In genomic region chr11:56307051-56307450, GRCm38 (mm10) we compare ENCODE assay signal across 14 mouse cellular contexts.
A peak's percentile ranks its signal among the peaks of the same experiment; 100 is the strongest.
DNase-seq lines count a peak whose midpoint lies in the region; ATAC-seq and TF ChIP-seq lines count a peak whose summit lies in the region.
"Had no signal": no experiment of that assay in that cellular context is flagged by ENCODE, and none has a peak within 500 bp of the region (broad histone marks: within the 10 kb centered on the region; RNA-seq: fewer than 3 reads in every experiment).

No protein-coding gene starts in this region.

- H3K27me3 ChIP-seq in hindbrain, embryonic 11.5 days (ENCODE audit: control insufficient read depth, insufficient read depth, low read length): no peaks in the 10 kb centered on the region
- H3K27me3 ChIP-seq in hindbrain, embryonic 10.5 days (ENCODE audit: insufficient read depth, poor library complexity, severe bottlenecking): no peaks in the 10 kb centered on the region
- H3K27me3 ChIP-seq in liver, postnatal 0 days (ENCODE audit: insufficient read depth, low read length): no peaks in the 10 kb centered on the region
- no peaks in the 10 kb centered on the region for H3K27me3 ChIP-seq in liver, embryonic 12.5 days (replicated peaks)
- no peaks in the 10 kb centered on the region for H3K27me3 ChIP-seq in forebrain, embryonic 11.5 days (ENCODE audit: control insufficient read depth, insufficient read depth, low read length)
- H3K27me3 ChIP-seq: embryonic facial prominence, embryonic 15.5 days; heart, embryonic 15.5 days; liver, embryonic 13.5 days had no signal

- TF ChIP-seq EP300 in liver, postnatal 0 days (IDR thresholded peaks at IDR 0.05; ENCODE audit: low read depth): no peak

- peak; percentile 15 for DNase-seq in hindbrain, embryonic 11.5 days (ENCODE audit: low spot score)
- no peak for DNase-seq in hindbrain, embryonic 10.5 days (ENCODE audit: low spot score)
- DNase-seq in liver, postnatal 0 days: no peak
- peak; percentile 35 for DNase-seq in ES-CJ7 (ENCODE audit: low read depth, low spot score)
- DNase-seq in embryo, embryonic 10.5 days (ENCODE audit: low spot score): peak; percentile 18
- no peak for DNase-seq in spleen, postnatal 4 days (ENCODE audit: low spot score in 2 of 2)
- DNase-seq in forebrain, embryonic 11.5 days (ENCODE audit: low spot score): no peak
- DNase-seq: cerebellum, adult 9-11 months; liver, embryonic 13.5 days; thymus, postnatal 36 days had no signal

- H3K36me3 ChIP-seq in hindbrain, embryonic 11.5 days (ENCODE audit: control insufficient read depth, insufficient read depth, low read length): no peaks in the 10 kb centered on the region
- no peaks in the 10 kb centered on the region for H3K36me3 ChIP-seq in hindbrain, embryonic 10.5 days
- H3K36me3 ChIP-seq in liver, postnatal 0 days (replicated peaks; ENCODE audit: insufficient read depth, low read length): no peaks in the 10 kb centered on the region
- no peaks in the 10 kb centered on the region for H3K36me3 ChIP-seq in liver, embryonic 12.5 days
- H3K36me3 ChIP-seq in forebrain, embryonic 11.5 days (ENCODE audit: control insufficient read depth, insufficient read depth, low read length): no peaks in the 10 kb centered on the region
- H3K36me3 ChIP-seq: embryonic facial prominence, embryonic 15.5 days; heart, embryonic 15.5 days; liver, embryonic 13.5 days had no signal

- no peak overlapping the region for H3K4me3 ChIP-seq in hindbrain, embryonic 11.5 days (ENCODE audit: low read depth, low read length)
- no peak overlapping the region for H3K4me3 ChIP-seq in hindbrain, embryonic 10.5 days
- H3K4me3 ChIP-seq in liver, postnatal 0 days (ENCODE audit: low read depth, low read length): no peak overlapping the region
- no peak overlapping the region for H3K4me3 ChIP-seq in liver, embryonic 12.5 days
- H3K4me3 ChIP-seq in forebrain, embryonic 11.5 days (ENCODE audit: low read depth, low read length): no peak overlapping the region
- H3K4me3 ChIP-seq: embryonic facial prominence, embryonic 15.5 days; heart, embryonic 15.5 days; liver, embryonic 13.5 days had no signal

- no peak for ATAC-seq in hindbrain, embryonic 11.5 days (ENCODE audit: low FRiP score)
- no peak for ATAC-seq in liver, postnatal 0 days
- no peak for ATAC-seq in liver, embryonic 12.5 days
- ATAC-seq in forebrain, embryonic 11.5 days (replicated peaks; ENCODE audit: low FRiP score): no peak
- ATAC-seq: CD4-positive, CD25-positive, alpha-beta regulatory T cell, adult 4 months had no signal

- H3K27ac ChIP-seq in hindbrain, embryonic 11.5 days (ENCODE audit: low read depth, low read length): no peak overlapping the region
- no peak overlapping the region for H3K27ac ChIP-seq in hindbrain, embryonic 10.5 days
- no peak overlapping the region for H3K27ac ChIP-seq in liver, postnatal 0 days (ENCODE audit: low read depth)
- no peak overlapping the region for H3K27ac ChIP-seq in liver, embryonic 12.5 days
- no peak overlapping the region for H3K27ac ChIP-seq in forebrain, embryonic 11.5 days (ENCODE audit: low read depth, low read length)
- H3K27ac ChIP-seq: embryonic facial prominence, embryonic 15.5 days; heart, embryonic 15.5 days; liver, embryonic 13.5 days had no signal

- no peak overlapping the region for H3K4me2 ChIP-seq in hindbrain, embryonic 11.5 days (replicated peaks; ENCODE audit: low read depth, low read length)
- H3K4me2 ChIP-seq in liver, postnatal 0 days (ENCODE audit: low read depth, low read length): no peak overlapping the region
- no peak overlapping the region for H3K4me2 ChIP-seq in liver, embryonic 12.5 days
- H3K4me2 ChIP-seq in forebrain, embryonic 11.5 days (ENCODE audit: low read depth, low read length, severe bottlenecking): no peak overlapping the region
- H3K4me2 ChIP-seq: embryonic facial prominence, embryonic 15.5 days; heart, embryonic 15.5 days; liver, embryonic 13.5 days had no signal

- no peaks in the 10 kb centered on the region for H3K4me1 ChIP-seq in hindbrain, embryonic 11.5 days (replicated peaks; ENCODE audit: control insufficient read depth, insufficient read depth, low read length)
- H3K4me1 ChIP-seq in hindbrain, embryonic 10.5 days (replicated peaks): no peaks in the 10 kb centered on the region
- no peaks in the 10 kb centered on the region for H3K4me1 ChIP-seq in liver, postnatal 0 days (ENCODE audit: insufficient read depth)
- H3K4me1 ChIP-seq in liver, embryonic 12.5 days: no peaks in the 10 kb centered on the region
- no peaks in the 10 kb centered on the region for H3K4me1 ChIP-seq in forebrain, embryonic 11.5 days (replicated peaks; ENCODE audit: control insufficient read depth, insufficient read depth, low read length)
- H3K4me1 ChIP-seq: embryonic facial prominence, embryonic 15.5 days; heart, embryonic 15.5 days; liver, embryonic 13.5 days had no signal

- no peak overlapping the region for H3K9ac ChIP-seq in hindbrain, embryonic 11.5 days (ENCODE audit: low read depth, low read length)
- no peak overlapping the region for H3K9ac ChIP-seq in liver, postnatal 0 days (replicated peaks)
- H3K9ac ChIP-seq in liver, embryonic 12.5 days: no peak overlapping the region
- H3K9ac ChIP-seq in forebrain, embryonic 11.5 days (ENCODE audit: low read length): no peak overlapping the region
- H3K9ac ChIP-seq: embryonic facial prominence, embryonic 15.5 days; heart, embryonic 15.5 days; liver, embryonic 13.5 days had no signal

- WGBS in hindbrain, embryonic 11.5 days: 25% methylated on average over 3 of the region's 3 CpGs
- WGBS in hindbrain, embryonic 10.5 days: 31% methylated on average over 3 of the region's 3 CpGs
- 27% methylated on average over 3 of the region's 3 CpGs for WGBS in liver, postnatal 0 days (ENCODE audit: insufficient replicate concordance)
- 12% methylated on average over 3 of the region's 3 CpGs for WGBS in liver, embryonic 12.5 days (ENCODE audit: insufficient replicate concordance)
- WGBS in forebrain, embryonic 11.5 days: 37% methylated on average over 3 of the region's 3 CpGs

- H3K9me3 ChIP-seq in hindbrain, embryonic 11.5 days (ENCODE audit: control insufficient read depth, low read length): no peaks in the 10 kb centered on the region
- H3K9me3 ChIP-seq in hindbrain, embryonic 10.5 days: no peaks in the 10 kb centered on the region
- no peaks in the 10 kb centered on the region for H3K9me3 ChIP-seq in liver, postnatal 0 days (ENCODE audit: low read length)
- no peaks in the 10 kb centered on the region for H3K9me3 ChIP-seq in liver, embryonic 12.5 days (replicated peaks)
- H3K9me3 ChIP-seq in forebrain, embryonic 11.5 days (ENCODE audit: control insufficient read depth, low read length): no peaks in the 10 kb centered on the region
- H3K9me3 ChIP-seq: embryonic facial prominence, embryonic 15.5 days; heart, embryonic 15.5 days; liver, embryonic 13.5 days had no signal

- peak; percentile 15; the same call in 1 of the 2 replicates for TF ChIP-seq CTCF in liver, postnatal 0 days (IDR thresholded peaks at IDR 0.05; ENCODE audit: low read depth)

Comparison
In these comparisons a context has a peak if more than half of its experiments do, and no peak if none do; other contexts are left out.
1. DNase-seq: peak in hindbrain, embryonic 11.5 days (single experiment), ES-CJ7 (single experiment) and embryo, embryonic 10.5 days (single experiment); none in hindbrain, embryonic 10.5 days (single experiment), liver, postnatal 0 days (single experiment), spleen, postnatal 4 days (0 of 2) and forebrain, embryonic 11.5 days (single experiment).